Mouse (Mus musculus) hindbrain, embryonic 16.5 days (tissue): ENCODE data around the gene Lamtor3. TPM values are rescaled to one million over a fixed set of nuclear protein-coding genes. Genes with fewer than 3 reads are reported as not detected.
"Not testable (repeated sequence)": the region's sequence is repeated elsewhere in the genome, so short reads cannot be mapped to it uniquely, and the experiment has no call there.

Experiments used
- ATAC-seq: fragments of 200-750 bp; cut with Nextera tagmentation; 2 replicates; pipeline ENCODE4 v1.8.0; 2017; ENCODE audit warnings: moderate TSS enrichment, moderate library complexity
- H3K27ac ChIP-seq: fragments of 300-500 bp; sonication (generic); 2 replicates; pipeline ENCODE4 v1.5.1; 2014; ENCODE audit warnings: low read depth, mild to moderate bottlenecking, control low read depth, low read length, moderate library complexity
- H3K27me3 ChIP-seq: fragments of 300-500 bp; sonication (generic); replicated peaks from 2 replicates; pipeline ENCODE4 v1.6.1; 2014; ENCODE audit warnings: low read length; ENCODE audit not compliant: control insufficient read depth, insufficient read depth
- H3K36me3 ChIP-seq: fragments of 300-500 bp; sonication (generic); 2 replicates; pipeline ENCODE4 v1.6.1; 2014; ENCODE audit warnings: mild to moderate bottlenecking, low read length, moderate library complexity, mixed read lengths; ENCODE audit not compliant: control insufficient read depth, insufficient read depth
- H3K4me1 ChIP-seq: fragments of 300-500 bp; sonication (generic); 2 replicates; pipeline ENCODE4 v1.6.1; 2014; ENCODE audit warnings: low read depth, low read length; ENCODE audit not compliant: control insufficient read depth, insufficient read depth
- H3K4me2 ChIP-seq: fragments of 300-500 bp; sonication (generic); 2 replicates; pipeline ENCODE4 v1.6.1; 2014; ENCODE audit warnings: mild to moderate bottlenecking, low read length, control low read depth, moderate library complexity
- H3K4me3 ChIP-seq: fragments of 300-500 bp; sonication (generic); 2 replicates; pipeline ENCODE4 v1.5.1; 2014; ENCODE audit warnings: mild to moderate bottlenecking, low read length, control low read depth, moderate library complexity
- H3K9ac ChIP-seq: fragments of 300-500 bp; sonication (generic); 2 replicates; pipeline ENCODE4 v1.6.1; 2014; ENCODE audit warnings: low read depth, mild to moderate bottlenecking, control low read depth, low read length, moderate library complexity
- H3K9me3 ChIP-seq: fragments of 300-500 bp; sonication (generic); 2 replicates; pipeline ENCODE4 v1.6.1; 2014; ENCODE audit warnings: mild to moderate bottlenecking, low read length, moderate library complexity; ENCODE audit not compliant: control insufficient read depth
- WGBS: fragments of 180-500 bp; shearing (Covaris S2); extraction: QIAGEN DNeasy Blood & Tissue Kit; methylation state at CpG from one replicate; pipeline ENCODE4 v1.1.7; 2014; 5-methylcytosine and 5-hydroxymethylcytosine counted together
- polyA plus RNA-seq: library from polyadenylated mRNA; unstranded; fragments of >200 nt; fragmentation: Nextera tagmentation; extraction: Ambion mirVana; gene quantifications from 2 replicates; pipeline ENCODE4 v1.2.1, GENCODE M21; 2015

Lamtor3 gene
- polyA plus RNA-seq, 1 experiment from 2014 or later: 135 TPM

DNA sequence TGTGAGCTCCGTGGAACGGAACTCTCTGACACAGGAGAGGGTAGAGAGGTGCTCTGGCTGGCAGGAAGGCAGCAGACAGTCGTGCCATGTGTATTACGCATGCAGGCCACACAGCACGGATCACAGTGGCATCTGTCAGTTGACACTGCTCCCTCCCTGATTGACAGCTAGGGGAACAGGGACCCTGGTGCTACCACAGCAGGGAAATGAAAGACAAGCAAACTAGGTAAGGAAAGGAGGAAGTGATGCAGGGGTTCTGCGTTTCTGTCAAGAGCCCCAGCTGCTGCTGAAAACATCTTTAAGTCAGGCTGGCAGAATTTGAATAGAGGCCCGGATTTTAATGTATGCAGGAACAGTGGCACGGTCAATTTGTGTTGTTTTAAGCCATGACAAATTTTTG, 45.2 kb downstream of the Lamtor3 start:
- no peak overlapping the region for H3K27ac ChIP-seq
- no peak overlapping the region for H3K4me2 ChIP-seq
- H3K9ac ChIP-seq: no peak overlapping the region
- no peaks in the 10 kb centered on the region for H3K9me3 ChIP-seq
- ATAC-seq: no peak
- no peaks in the 10 kb centered on the region for H3K27me3 ChIP-seq
- no peak overlapping the region for H3K4me3 ChIP-seq
- no peaks in the 10 kb centered on the region; the same call in 1 of the 2 replicates for H3K4me1 ChIP-seq
- H3K36me3 ChIP-seq: no peaks in the 10 kb centered on the region
- 63% methylated on average over 8 of the region's 8 CpGs for WGBS

DNA sequence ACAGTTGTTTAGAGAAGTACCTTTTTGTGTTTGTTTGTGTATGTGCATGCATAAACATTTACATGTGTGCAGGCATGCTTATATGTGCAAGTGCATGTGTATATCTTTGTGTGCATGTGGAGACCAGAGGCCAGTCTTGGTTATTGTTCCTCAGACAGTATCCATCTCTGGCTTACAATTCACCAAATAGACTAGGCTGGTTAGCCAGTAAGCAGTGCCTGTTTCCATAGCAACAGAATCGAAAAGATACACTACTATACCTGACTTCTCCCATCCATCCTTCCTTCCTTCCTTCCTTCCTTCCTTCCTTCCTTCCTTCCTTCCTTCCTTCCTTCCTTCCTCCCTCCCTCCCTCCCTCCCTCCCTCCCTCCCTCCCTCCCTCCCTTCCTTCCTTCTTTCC, 45.7 kb downstream of the Lamtor3 start:
- ATAC-seq: peak; percentile 60
- not testable (repeated sequence) for H3K27ac ChIP-seq, H3K4me1 ChIP-seq, H3K36me3 ChIP-seq, H3K27me3 ChIP-seq, H3K9me3 ChIP-seq, H3K9ac ChIP-seq, H3K4me3 ChIP-seq, H3K4me2 ChIP-seq
- 57% methylated on average over 1 of the region's 1 CpGs for WGBS

DNA sequence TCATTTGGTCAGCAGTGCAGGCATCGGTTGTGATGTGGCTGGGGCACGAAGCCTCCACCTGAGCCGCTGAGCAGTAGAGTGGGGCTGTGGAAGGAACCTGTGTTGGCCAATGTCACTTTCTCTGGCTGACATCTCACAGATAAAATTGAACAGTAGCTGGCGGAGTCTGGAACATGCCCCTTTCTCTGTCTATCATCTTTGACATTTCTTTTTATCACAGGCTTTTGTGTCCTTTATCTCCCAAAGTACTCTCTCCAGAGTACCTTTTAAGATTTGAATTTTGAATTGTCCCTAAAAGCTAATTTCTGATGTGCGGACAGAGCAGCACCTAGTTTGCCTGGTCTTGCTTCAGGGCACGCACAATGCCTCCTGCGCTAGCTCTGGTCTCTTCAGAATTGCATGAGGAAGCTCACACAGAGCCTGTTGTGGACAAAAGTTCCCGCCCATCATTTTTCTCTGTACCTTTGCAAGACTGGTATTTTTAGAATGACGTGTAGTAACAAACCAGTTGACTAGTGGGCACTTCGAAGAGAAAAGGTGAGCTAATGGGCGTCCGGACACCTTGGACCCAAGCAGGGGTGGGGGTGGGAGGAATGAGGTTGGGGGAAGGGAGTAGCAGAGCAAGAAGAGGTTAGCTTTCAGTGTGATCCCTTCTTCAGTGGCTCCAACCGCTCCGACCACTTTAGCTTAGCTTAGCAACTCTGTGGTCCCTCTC, 50.0 kb downstream of the Lamtor3 start:
- 94% methylated on average over 14 of the region's 14 CpGs for WGBS

DNA sequence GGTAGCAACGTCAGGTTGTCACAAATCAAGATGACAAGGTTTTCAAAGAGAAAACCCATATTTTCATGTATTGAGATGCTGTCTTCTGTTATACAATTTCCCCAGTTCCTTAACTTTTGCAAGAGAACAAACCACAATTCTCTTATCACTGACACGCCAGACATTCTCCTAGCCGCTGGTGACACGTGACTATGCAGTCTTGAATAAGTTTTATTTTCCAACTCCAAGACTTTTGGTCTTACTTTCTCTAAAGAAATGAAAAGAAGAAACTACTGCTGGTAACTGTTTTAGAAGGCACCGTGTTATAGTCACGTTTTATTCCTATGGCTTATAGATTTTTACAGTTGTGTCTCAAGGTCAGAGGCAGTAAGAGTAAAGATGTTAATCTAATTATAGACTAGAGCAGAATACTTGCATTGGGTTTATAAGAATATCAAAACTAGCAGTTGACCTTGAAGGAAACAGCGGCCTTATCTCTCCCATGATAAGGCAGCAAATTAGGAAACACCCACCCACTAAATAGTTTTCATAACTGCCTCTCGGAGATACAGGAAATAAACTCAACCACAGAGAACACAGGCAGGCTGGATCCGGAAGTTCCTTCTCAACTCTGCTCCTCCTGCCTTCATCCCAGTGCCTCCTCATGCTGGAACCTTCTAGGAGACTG, 50.6 kb downstream of the Lamtor3 start:
- no peak overlapping the region for H3K4me3 ChIP-seq

More for the DNA sequence above, 50.0 kb downstream of the Lamtor3 start:
- Histone ChIP-seq H3K27ac (no peak overlapping the region), H3K4me2 (no peak overlapping the region), H3K4me3 (no peak overlapping the region), H3K27me3 (no peaks in the 10 kb centered on the region), H3K9ac (no peak overlapping the region), H3K4me1 (no peaks in the 10 kb centered on the region; the same call in 1 of the 2 replicates), H3K9me3 (no peaks in the 10 kb centered on the region), H3K36me3 (no peaks in the 10 kb centered on the region)
- ATAC-seq: no peak

DNA sequence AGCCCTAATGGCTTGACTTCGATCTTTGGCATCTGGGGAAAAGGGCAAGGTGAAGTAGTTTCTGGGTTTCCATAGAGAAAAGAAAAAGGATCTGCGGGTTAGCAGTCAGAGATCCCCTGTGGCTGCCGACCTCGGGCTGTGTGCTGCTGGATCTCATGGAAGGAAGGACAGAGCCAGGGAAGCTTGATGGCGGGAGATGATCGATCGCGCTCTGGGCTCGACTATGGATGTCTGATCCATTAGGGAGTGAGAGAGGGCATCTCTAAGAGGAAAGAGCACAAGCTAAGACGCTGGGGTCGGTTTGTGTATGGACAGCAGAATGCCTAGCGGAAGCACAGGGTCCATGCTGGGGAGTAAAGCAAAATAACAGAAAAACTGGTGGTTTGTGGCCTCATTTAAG, 51.6 kb downstream of the Lamtor3 start:
- peak overlapping the region; percentile 11 for H3K4me2 ChIP-seq
- H3K36me3 ChIP-seq: no peaks in the 10 kb centered on the region
- H3K4me1 ChIP-seq: no peaks in the 10 kb centered on the region
- 49% methylated on average over 12 of the region's 12 CpGs for WGBS
- no peak for ATAC-seq
- H3K9me3 ChIP-seq: no peaks in the 10 kb centered on the region
- H3K4me3 ChIP-seq: no peak overlapping the region
- H3K27ac ChIP-seq: no peak overlapping the region
- no peak overlapping the region for H3K9ac ChIP-seq
- H3K27me3 ChIP-seq: no peaks in the 10 kb centered on the region

More for the DNA sequence above, 50.6 kb downstream of the Lamtor3 start:
- H3K9ac ChIP-seq: no peak overlapping the region
- no peaks in the 10 kb centered on the region; the same call in 1 of the 2 replicates for H3K4me1 ChIP-seq
- no peak for ATAC-seq
- H3K36me3 ChIP-seq: no peaks in the 10 kb centered on the region
- 92% methylated on average over 9 of the region's 9 CpGs for WGBS
- H3K4me2 ChIP-seq: no peak overlapping the region
- no peak overlapping the region for H3K27ac ChIP-seq
- H3K27me3 ChIP-seq: no peaks in the 10 kb centered on the region
- no peaks in the 10 kb centered on the region for H3K9me3 ChIP-seq

DNA sequence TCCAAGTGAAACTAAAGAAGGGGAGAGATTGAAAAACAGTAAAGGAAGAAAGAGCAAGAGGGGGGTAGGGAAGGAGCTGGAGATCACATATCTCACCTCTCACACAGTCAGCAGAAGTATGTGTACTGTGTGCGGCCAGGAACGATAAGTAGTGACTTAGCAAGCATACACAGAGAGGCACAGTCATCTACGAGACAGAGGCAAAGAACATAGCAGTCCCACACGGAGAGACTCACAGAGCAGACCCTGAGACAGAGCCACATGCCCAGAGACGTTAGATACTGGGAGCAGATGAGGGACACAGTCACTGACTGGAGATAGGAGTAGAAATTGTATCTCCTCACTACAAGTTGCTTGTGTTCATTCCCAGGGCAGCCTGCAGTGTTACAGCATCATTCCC, 53.9 kb downstream of the Lamtor3 start:
- H3K27ac ChIP-seq: no peak overlapping the region
- ATAC-seq: no peak
- WGBS: 92% methylated on average over 5 of the region's 5 CpGs
- no peaks in the 10 kb centered on the region for H3K9me3 ChIP-seq
- no peak overlapping the region for H3K4me3 ChIP-seq
- H3K27me3 ChIP-seq: no peaks in the 10 kb centered on the region
- H3K36me3 ChIP-seq: no peaks in the 10 kb centered on the region
- no peak overlapping the region for H3K4me2 ChIP-seq
- no peak overlapping the region for H3K9ac ChIP-seq
- peaks cover 5% of the 10 kb centered on the region for H3K4me1 ChIP-seq

DNA sequence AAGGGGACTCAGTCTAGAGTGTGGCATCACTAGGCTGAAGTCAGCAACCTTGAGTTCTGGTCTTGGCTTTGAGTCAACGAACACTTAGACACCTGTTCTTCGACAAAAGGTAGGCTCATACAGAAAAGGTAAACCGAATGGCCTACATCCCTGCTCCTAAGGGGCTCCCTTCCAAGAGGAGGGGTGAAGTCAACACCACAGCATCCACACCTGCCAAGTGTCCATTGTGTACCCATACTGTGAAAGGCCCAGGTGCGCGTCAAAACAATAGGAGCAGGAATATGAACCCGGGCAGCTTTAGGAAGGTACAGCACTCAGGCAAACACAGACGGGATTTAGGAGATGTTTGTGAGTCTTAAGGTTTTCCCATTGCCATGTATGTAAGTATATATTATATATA, 54.7 kb downstream of the Lamtor3 start:
- H3K4me2 ChIP-seq: no peak overlapping the region
- H3K27ac ChIP-seq: no peak overlapping the region
- H3K9me3 ChIP-seq: no peaks in the 10 kb centered on the region
- no peak overlapping the region for H3K9ac ChIP-seq
- no peaks in the 10 kb centered on the region for H3K27me3 ChIP-seq
- H3K4me1 ChIP-seq: peaks cover 5% of the 10 kb centered on the region
- no peak overlapping the region for H3K4me3 ChIP-seq
- ATAC-seq: no peak
- 94% methylated on average over 7 of the region's 7 CpGs for WGBS
- no peaks in the 10 kb centered on the region for H3K36me3 ChIP-seq

DNA sequence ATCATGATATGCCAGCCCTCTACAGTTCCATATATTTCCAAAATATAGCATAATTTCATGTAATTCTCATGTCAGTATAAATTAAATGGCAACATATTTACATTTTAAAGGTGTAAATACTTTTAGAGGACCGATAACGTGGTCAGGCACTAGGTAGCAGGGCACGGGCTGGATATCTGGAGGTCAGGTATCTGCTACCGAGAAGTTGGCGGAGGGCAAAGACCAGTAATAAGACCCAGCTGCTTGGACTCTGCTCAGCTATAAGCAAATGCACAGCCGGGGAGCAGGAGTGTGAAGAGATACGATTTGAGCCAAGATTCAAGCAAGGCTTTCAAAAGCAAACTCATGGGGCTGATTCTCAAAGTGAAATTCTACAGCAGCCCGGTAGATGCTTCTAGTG, 56.0 kb downstream of the Lamtor3 start:
- WGBS: 87% methylated on average over 8 of the region's 8 CpGs
- no peak for ATAC-seq
- H3K36me3 ChIP-seq: no peaks in the 10 kb centered on the region

DNA sequence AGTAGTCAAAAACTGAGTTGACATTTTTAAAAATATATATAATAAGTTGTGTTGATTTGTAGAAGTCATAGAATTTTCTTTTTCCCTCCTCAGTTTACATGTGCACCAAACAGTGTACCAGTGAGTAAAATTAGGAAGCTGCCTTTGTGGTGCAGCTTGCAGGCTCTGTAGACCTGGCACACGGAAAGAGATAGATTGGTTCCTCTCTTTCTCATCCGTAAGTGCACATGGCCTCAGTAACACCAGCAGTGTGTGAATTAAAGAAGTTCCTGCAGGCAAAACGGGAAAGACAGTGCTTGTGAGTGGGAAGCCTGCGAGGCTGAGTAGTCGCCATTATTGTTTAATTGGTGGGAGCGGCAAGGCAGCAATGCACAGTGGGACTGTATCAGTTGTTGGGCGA, 57.1 kb downstream of the Lamtor3 start:
- 77% methylated on average over 7 of the region's 7 CpGs for WGBS
- no peak overlapping the region for H3K27ac ChIP-seq
- no peak for ATAC-seq

More for the DNA sequence above, 56.0 kb downstream of the Lamtor3 start:
- H3K4me1 ChIP-seq: peaks cover 5% of the 10 kb centered on the region
- no peaks in the 10 kb centered on the region for H3K27me3 ChIP-seq
- no peak overlapping the region for H3K4me2 ChIP-seq
- H3K9ac ChIP-seq: no peak overlapping the region
- no peak overlapping the region for H3K27ac ChIP-seq
- H3K4me3 ChIP-seq: no peak overlapping the region
- no peaks in the 10 kb centered on the region for H3K9me3 ChIP-seq

More for the DNA sequence above, 57.1 kb downstream of the Lamtor3 start:
- H3K27me3 ChIP-seq: no peaks in the 10 kb centered on the region
- peaks cover 5% of the 10 kb centered on the region for H3K4me1 ChIP-seq
- H3K9me3 ChIP-seq: no peaks in the 10 kb centered on the region
- no peak overlapping the region for H3K4me2 ChIP-seq
- H3K9ac ChIP-seq: no peak overlapping the region
- H3K4me3 ChIP-seq: no peak overlapping the region
- no peaks in the 10 kb centered on the region for H3K36me3 ChIP-seq
